Mouse (Mus musculus) ES-Bruce4 (cell line): Measurements from ENCODE around the gene Slc44a4. TPM values are rescaled to one million over a fixed set of nuclear protein-coding genes. Genes with fewer than 3 reads are reported as not detected.
"Not testable (repeated sequence)": the region's sequence is repeated elsewhere in the genome, so short reads cannot be mapped to it uniquely, and the experiment has no call there.

ENCODE experiments used
- H3K27ac ChIP-seq: 2 replicates; pipeline ENCODE4 v1.5.1; 2012; ENCODE audit warnings: low read length, inconsistent platforms; ENCODE audit not compliant: insufficient read depth
- H3K27me3 ChIP-seq: 2 replicates; pipeline ENCODE4 v1.6.1; 2012; ENCODE audit warnings: mild to moderate bottlenecking, low read length, inconsistent platforms; ENCODE audit not compliant: control insufficient read depth, poor library complexity, insufficient read depth, severe bottlenecking
- H3K36me3 ChIP-seq: 2 replicates; pipeline ENCODE4 v1.6.1; 2012; ENCODE audit warnings: inconsistent platforms, mild to moderate bottlenecking, low read length, moderate library complexity; ENCODE audit not compliant: control insufficient read depth, poor library complexity, insufficient read depth, severe bottlenecking
- H3K4me1 ChIP-seq: one replicate; pipeline ENCODE4 v1.8.1; 2011; ENCODE audit warnings: low read length; ENCODE audit not compliant: control insufficient read depth, insufficient read depth
- H3K4me3 ChIP-seq: 2 replicates; pipeline ENCODE4 v1.5.1; 2011; ENCODE audit warnings: low read depth, mild to moderate bottlenecking, low read length
- H3K9ac ChIP-seq: 2 replicates; pipeline ENCODE4 v1.6.1; 2012; ENCODE audit warnings: low read depth, mild to moderate bottlenecking, inconsistent platforms; ENCODE audit not compliant: poor library complexity, severe bottlenecking
- H3K9me3 ChIP-seq: replicated peaks from 2 replicates; pipeline ENCODE4 v1.6.1; 2012; ENCODE audit warnings: mild to moderate bottlenecking, low read length, inconsistent platforms; ENCODE audit not compliant: control insufficient read depth, poor library complexity, insufficient read depth, severe bottlenecking
- CTCF ChIP-seq: IDR thresholded peaks from one replicate; pipeline ENCODE4 v1.8.1; 2011; ENCODE audit warnings: low read depth, low read length
- EP300 ChIP-seq: IDR thresholded peaks from 2 replicates; pipeline ENCODE4 v1.6.1; 2011; ENCODE audit warnings: low read depth, low read length; ENCODE audit not compliant: insufficient read depth
- POLR2A ChIP-seq: IDR thresholded peaks from one replicate; pipeline ENCODE4 v1.8.1; 2011; ENCODE audit warnings: low read length; ENCODE audit not compliant: insufficient read depth
- polyA plus RNA-seq: library from polyadenylated mRNA; stranded (reverse); fragments of >200 nt; gene quantifications from 2 replicates; pipeline ENCODE4 v1.2.4, GENCODE M21; 2011; ENCODE audit warnings: low read depth; ENCODE audit not compliant: missing spikeins, insufficient read depth, insufficient read length

Gene Slc44a4
- polyA plus RNA-seq, 1 experiment: 5.3 TPM

DNA sequence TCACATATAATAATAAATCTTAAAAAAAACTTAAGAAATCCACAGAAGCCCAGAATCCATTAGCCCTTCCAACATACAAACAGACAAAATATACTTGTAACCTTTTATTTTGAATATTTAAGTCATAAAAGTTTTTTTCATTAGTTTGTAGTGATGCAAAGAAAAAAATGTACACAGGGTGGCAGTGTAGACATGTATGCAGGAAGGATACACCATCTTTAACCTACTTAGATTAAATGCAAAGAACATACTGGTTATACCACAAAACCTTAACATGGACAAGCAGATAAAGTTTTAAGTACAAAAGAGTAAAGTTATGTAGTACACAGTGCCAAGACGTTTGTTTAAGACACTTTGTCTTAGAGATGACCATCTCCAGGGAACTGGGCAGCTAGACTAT lies 42.1 kb downstream of the Slc44a4 start:
- Histone ChIP-seq H3K4me1 (no peaks in the 10 kb centered on the region), H3K9me3 (no peaks in the 10 kb centered on the region), H3K36me3 (peaks cover 7% of the 10 kb centered on the region), H3K27me3 (no peaks in the 10 kb centered on the region), H3K27ac (no peak overlapping the region), H3K9ac (no peak overlapping the region), H3K4me3 (no peak overlapping the region)
- TF ChIP-seq POLR2A (no peak), EP300 (no peak), CTCF (no peak)

DNA sequence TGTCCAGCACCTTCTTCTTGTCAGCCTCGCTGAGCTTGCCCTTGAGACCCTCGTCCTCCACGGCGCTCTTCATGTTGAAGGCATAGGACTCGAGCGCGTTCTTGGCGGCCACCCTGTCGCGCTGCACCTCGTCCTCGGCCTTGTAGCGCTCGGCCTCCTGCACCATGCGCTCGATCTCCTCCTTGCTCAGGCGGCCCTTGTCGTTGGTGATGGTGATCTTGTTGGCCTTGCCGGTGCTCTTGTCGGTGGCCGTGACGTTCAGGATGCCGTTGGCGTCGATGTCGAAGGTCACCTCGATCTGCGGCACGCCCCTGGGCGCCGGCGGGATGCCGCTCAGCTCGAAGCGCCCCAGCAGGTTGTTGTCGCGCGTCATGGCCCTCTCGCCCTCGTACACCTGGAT lies 43.0 kb downstream of the Slc44a4 start:
- H3K4me3 ChIP-seq: peak overlapping the region; percentile 4; the same call in 1 of the 2 replicates
- not testable (repeated sequence) for H3K27me3 ChIP-seq, H3K9ac ChIP-seq, H3K9me3 ChIP-seq, H3K4me1 ChIP-seq, H3K36me3 ChIP-seq, H3K27ac ChIP-seq

DNA sequence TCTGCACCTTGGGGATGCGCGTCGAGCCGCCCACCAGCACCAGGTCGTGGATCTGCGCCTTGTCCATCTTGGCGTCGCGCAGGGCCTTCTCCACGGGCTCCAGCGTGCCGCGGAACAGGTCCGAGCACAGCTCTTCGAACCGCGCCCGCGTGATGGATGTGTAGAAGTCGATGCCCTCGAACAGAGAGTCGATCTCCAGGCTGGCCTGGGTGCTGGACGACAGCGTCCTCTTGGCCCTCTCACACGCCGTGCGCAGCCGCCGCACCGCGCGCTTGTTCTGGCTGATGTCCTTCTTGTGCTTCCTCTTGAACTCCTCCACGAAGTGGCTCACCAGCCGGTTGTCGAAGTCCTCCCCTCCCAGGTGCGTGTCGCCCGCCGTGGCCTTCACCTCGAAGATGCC lies 43.7 kb downstream of the Slc44a4 start:
- H3K27ac ChIP-seq, H3K9ac ChIP-seq, H3K4me3 ChIP-seq, H3K9me3 ChIP-seq, H3K27me3 ChIP-seq, H3K4me1 ChIP-seq, H3K36me3 ChIP-seq: not testable (repeated sequence)

DNA sequence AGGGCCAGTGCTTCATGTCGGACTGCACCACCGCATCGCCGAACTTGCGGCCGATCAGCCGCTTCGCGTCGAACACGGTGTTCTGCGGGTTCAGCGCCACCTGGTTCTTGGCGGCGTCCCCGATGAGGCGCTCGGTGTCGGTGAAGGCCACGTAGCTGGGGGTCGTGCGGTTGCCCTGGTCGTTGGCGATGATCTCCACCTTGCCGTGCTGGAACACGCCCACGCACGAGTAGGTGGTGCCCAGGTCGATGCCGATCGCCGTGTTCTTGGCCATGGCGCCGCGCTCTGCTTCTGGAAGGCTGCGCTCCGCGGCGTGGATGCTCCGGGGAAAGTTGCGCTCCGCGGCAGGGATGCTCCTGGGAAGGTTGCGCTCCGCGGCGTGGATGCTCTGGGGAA lies 44.5 kb downstream of the Slc44a4 start:
- H3K4me3 ChIP-seq: peak overlapping the region; percentile 66
- not testable (repeated sequence) for H3K27me3 ChIP-seq, H3K9me3 ChIP-seq, H3K9ac ChIP-seq, H3K4me1 ChIP-seq, H3K36me3 ChIP-seq, H3K27ac ChIP-seq

DNA sequence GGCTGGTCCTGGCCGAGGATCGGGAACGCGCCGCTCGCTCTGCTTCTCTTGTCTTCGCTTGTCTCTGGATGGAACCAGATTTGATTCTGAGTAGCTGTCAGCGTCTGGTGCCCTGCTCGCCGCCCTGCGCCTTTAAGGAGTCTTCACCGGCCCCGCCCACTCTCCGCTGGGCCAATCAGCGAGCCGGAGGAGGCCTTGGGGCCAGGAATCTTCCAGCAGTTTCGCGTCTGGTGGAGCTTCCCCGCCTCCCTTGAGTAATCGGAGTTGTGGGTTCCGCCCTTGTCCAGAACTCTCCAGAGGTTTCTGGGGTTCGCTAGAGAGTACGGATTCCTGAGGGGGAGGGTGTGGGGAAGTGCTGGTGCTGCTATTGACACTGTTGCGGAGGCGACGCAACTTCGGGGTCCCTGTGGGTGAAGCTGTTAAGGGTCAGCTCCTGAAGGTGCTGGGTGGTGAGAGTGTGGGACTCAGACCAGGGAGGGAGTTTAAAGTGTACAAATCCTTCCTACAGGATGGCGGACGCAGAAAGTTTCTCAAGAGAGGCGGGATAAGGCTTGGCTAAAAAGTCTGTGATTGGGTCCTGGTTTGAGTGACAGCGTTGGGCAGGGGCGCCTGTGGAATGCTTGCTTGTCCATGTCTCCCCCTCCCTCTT lies 45.0 kb downstream of the Slc44a4 start, which contains the start of gene Hspa1b:
Gene Hspa1b (minus strand): TSS at position 109 of the 649 bp plus-strand sequence.
- not testable (repeated sequence) for H3K36me3 ChIP-seq, H3K9me3 ChIP-seq, H3K4me1 ChIP-seq, H3K27me3 ChIP-seq
- H3K9ac ChIP-seq: peak within 1 kb of the TSS; percentile 69
- peak within 1 kb of the TSS; percentile 64 for H3K27ac ChIP-seq
- peak within 1 kb of the TSS; percentile 96 for H3K4me3 ChIP-seq

DNA sequence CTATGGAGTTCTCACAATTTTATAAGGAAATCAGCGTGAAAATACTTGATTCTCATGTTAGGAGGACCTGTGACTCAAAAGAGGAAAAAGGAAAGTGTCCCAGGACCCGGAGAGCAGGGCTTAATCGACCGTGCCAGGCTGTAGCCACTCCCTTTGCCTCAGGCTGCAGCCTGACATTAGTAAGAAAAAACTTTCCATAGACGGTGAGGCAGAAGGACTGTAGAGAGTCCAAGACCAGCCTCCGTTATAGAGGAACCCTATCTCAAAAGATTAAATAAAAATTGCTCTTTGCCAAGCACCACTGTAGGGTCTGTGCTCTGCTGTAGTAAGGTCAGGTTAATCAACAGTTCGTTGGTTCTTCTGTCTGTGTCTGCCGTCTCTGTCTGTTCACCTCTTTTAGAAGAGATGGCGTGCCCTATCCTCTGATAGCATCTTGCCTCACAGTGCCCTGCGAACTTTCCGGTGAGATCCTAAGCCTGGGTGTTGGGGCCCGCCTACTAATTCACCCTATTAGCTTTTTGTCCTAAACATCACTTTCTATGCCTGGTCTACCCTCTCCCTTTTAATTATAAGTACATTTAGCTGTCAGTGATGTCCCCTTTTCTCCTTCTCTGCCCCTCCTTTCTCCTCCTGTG lies 45.7 kb downstream of the Slc44a4 start:
- TF ChIP-seq POLR2A (no peak), EP300 (no peak), CTCF (no peak)
- peak overlapping the region; percentile 69 for H3K9ac ChIP-seq
- peaks cover 2% of the 10 kb centered on the region for H3K4me1 ChIP-seq
- H3K27ac ChIP-seq: no peak overlapping the region; the same call in 1 of the 2 replicates
- no peaks in the 10 kb centered on the region for H3K27me3 ChIP-seq
- peak overlapping the region; percentile 55 for H3K4me3 ChIP-seq
- no peaks in the 10 kb centered on the region for H3K36me3 ChIP-seq
- no peaks in the 10 kb centered on the region for H3K9me3 ChIP-seq
